Mouse (Mus musculus) thymus, postnatal 36 days (tissue): ENCODE measurements around the gene Ugt1a6a.
A peak's percentile ranks its signal among the peaks of the same experiment; 100 is the strongest.
"Not testable (repeated sequence)": the region's sequence is repeated elsewhere in the genome, so short reads cannot be mapped to it uniquely, and the experiment has no call there.

Experiments
- DNase-seq, 2 experiments: peaks; one replicate each; pipeline ENCODE4 v3.0.0; 2022; ENCODE audit warnings: mixed read lengths in 2 of 2

Gene Ugt1a6a

DNA sequence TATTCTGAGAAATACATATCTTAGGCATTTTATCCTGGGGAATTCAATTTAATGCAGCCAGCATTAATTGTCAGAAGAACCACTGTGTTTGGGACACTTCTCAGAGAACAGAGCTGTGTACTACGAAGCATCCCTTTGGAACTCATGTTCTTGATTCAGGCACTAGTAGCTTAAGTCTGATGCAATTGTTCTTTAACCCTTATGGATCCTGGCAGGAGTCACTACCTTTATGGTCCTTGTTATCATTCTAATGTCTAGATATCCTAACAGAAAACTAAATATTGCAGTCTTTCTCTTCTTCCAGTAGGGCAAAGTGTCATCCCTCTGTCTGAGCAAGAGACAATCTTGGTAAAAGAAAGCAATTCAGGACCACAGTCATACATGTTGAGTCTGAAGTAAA lies 78.5 kb downstream of the Ugt1a6a start:
- no peak for DNase-seq

DNA sequence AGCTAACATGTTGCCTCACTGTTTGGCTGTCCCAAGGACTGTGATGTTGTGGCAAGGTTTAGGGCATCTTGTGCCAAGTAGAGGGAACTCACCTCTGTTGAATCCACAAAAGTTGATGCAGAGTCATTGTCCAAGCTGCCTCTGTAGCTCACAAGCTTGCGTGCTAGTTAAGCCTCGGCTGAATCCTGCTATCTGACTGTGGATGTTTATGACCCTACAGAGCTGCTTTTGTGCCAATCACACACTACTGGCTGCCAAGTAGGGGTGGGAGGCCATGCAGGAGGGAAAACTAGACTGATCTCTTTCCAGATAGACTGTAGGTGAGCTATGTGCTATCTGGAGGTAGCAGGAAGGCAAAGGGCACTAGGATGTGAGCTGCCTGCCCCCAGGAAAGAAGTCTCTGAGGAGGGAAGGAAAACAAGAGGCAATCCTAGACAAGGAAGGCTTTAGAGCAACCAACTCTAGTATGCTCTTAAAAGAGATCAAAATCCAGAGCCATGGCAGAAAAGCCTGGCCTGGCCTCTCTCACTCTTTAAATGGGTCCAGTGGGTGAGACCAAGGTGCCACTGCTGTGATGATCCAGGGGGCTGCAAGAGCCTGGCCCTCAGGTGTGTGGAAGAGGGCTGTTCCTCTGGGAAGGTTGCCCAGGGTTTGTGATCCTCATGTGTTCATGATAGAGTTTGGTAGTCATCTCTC lies 79.3 kb downstream of the Ugt1a6a start:
- DNase-seq = peak in 1 of 2 experiments; percentile 5

DNA sequence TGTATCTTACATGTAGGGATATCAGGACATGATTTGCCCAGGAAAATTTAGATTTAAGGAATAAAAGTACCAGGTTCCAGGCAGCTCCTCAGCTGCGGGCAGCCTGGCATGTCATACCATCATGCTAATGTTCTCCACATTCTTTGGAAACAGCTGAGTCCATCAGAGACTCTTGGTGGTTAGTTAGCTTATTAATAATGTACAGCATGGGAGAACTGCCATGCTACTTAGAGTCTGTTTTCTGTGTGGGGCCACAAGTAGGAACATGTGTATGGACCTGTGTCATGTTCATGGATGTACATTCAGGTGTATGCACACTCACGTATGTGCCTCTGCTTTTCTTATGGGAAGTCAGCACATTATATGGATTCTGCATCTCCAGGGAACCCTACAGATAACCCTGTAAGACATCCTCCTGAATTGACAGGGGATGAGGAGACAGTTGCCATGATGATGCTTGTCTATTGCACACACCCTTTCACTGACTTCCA lies 79.9 kb downstream of the Ugt1a6a start:
- DNase-seq = no peak

DNA sequence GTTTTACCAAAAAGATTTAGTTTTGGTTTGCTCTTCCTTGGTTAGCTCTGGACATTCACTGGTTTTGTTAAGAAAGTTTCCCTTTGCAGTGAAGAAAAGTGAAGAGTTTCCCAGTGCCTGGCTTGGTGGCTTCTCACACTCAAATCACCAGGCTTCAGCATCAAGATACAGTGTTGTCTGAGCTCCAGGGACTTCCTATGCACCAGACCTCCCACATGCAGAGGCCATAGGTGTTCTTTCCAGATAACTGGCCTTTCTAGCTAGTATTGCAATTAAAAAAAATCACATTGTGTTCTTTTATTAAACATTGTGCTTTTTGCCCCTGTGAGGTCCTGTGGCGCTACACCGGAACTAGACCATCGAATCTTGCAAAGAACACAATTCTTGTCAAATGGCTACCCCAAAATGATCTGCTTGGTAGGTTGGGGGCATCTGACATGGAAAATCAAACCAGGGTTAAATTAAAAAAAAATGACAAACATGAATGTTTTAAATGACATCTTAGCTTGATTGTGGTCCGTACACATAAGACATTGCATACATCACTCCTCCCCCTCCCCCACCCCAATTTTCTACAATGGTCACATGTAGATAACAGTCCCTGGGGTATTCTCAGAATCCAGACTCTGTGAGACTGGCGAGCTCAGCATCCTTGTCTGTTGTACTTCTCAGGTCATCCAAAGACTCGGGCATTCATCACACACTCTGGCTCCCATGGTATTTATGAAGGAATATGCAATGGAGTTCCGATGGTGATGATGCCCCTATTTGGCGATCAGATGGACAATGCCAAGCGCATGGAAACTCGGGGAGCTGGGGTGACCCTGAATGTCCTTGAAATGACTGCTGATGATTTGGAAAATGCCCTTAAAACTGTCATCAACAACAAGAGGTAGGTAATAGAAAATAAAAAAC lies 81.1 kb downstream of the Ugt1a6a start:
- DNase-seq = no peak

DNA sequence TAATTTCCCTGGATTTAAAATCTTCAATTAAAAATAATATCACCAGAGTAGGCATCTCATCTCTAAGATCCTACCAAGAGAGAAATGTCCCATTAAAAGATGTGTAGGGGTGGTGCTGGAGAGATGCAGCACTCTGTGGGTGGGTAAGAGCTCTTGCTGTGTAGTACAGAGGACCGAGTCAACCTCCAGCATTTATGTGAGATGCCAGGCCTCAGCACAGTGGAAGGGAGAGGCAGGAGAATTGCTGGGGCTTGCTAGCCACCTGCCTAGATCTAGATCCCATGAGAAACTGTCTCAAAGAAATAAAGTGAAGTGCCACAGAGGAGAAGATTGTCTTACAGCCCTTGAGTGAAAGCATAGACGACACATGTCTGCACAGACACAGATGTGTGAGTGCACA lies 81.9 kb downstream of the Ugt1a6a start:
- no peak for DNase-seq

GRCm38 (mm10) chr1:88217144-88217543 lies 82.5 kb downstream of the Ugt1a6a start:
- peak in 1 of 2 experiments; percentile 15 for DNase-seq

DNA sequence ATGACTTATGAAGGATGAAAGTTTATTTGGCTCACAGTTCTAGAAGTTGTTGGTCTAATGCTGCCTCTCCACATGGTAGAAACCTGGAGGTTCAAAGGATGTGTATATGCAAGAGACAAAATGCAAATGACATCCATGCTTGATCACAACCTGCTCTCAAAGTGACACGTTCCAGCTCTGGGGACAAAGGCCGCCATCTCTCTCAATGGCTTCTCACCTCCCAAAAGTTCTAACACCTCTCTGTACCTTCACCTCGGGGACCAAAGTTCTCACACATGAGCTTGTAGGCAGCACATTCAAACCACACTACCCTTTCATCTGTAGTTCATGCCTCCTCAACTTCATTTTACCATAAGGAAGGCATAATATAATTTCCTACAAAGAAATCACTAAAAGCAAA lies 83.0 kb downstream of the Ugt1a6a start:
- DNase-seq = no peak

DNA sequence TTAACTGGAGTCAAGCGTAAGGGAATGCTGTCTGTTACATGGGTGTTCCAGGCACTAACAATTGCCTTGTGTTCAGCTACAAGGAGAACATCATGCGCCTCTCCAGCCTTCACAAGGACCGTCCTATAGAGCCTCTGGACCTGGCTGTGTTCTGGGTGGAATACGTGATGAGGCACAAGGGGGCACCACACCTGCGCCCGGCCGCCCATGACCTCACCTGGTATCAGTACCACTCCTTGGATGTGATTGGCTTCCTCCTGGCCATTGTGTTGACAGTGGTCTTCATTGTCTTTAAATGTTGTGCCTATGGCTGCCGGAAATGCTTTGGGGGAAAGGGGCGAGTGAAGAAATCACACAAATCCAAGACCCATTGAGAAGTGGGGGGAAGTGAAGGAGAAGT lies 83.4 kb downstream of the Ugt1a6a start:
- DNase-seq = peak in 1 of 2 experiments; percentile 12

- DNase-seq = no peak
These were observed 84.0 kb downstream of the Ugt1a6a start for GRCm38 (mm10) chr1:88218591-88218990.

DNA sequence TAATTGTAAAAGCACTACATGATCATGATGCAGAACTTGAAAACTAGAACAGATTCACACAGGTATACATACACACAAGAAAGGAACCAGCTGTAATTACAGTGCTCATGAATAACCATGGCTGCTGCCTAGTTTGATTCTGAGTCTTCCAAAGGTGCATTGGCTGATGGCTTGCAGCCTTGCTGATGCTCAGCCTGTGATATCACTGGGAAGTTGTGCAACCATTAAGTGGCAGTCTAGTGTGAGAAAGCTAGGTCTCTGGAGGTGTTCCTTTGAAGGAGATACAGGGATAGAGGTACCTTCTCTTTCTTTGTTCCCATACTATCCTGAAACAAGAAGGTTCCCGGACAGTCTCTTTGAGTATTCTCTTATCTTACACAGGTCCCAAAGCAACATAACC lies 84.4 kb downstream of the Ugt1a6a start:
- DNase-seq = no peak

- no peak for DNase-seq
These were observed 85.7 kb downstream of the Ugt1a6a start for GRCm38 (mm10) chr1:88220336-88220735.

GRCm38 (mm10) chr1:88222216-88222615 lies 87.6 kb downstream of the Ugt1a6a start:
- no peak for DNase-seq

DNA sequence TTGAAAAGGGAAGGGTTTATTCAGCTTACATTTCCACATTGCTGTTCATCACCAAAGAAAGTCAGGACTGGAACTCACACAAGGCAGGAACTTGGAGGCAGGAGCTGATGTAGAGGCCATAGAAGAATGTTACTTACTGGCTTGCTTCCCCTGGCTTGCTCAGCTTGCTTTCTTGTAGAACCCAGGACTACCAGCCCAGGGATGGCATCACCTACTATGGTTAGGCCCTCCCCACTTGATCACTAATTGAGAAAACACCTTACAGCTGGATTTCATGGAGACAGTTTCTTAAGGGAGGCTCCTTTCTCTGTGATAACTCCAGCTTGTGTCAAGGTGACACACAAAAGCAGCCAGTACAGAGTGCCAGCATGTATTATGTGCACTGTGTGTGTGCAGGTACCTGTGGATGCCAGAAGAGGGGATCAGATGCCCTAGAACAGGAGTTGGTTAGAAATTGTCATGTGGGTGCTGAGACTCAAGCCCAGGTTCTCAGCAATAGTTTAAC lies 88.5 kb downstream of the Ugt1a6a start:
- DNase-seq = not testable (repeated sequence)

DNA sequence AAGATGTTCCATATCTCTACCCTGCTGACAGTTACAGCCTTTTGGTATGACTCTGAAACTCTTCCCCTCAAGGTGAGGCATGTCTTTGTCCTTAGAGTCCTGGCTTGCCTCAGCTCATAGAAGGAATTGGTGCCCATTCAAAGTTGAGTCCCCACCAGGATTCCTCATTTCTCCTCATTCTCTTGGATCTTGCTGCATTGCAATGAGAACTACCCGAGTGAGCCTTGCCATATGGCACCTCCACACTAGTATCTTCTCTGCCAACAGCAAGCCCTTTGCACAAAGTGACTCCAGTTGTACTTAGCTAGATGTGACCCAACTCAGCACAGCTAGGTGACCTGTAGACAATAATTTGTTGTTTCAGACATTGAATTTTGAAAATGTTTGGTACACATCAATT lies 89.0 kb downstream of the Ugt1a6a start:
- DNase-seq = no peak

DNA sequence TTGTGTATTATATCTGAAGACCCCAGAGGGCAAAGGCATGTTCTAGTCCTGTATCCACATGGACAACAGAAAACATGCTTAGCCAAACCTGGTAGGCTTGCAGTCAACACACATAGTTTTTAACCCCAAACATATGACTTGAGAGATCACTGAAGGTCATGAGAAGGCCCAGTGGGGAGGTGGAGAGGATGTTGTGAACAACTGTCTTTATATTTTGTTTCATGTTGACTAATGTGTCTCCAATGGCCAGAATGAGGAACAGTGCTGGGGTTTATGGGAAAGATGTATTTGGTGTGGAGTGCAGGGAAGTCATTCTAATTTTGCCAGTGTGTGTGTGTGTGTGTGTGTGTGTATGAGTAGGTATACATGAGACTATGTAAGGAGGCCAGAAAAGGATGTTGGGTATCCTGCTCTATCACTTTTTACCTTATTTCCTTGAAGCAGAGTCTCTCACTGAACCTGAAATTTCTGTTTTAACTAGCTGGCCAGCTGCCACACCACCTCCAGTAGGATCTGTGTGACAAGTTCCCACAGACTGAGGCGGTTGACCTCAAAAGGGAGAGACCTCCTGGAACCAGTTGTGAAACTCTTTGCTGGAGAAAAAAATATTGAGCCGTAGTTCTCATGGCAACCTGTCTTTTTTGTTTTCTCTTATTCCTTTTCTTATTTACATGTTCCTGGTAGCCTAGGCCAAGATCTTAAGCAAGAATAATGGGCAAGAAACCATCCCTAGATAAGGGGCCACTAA lies 89.6 kb downstream of the Ugt1a6a start:
- DNase-seq = no peak

GRCm38 (mm10) chr1:88225301-88225700 lies 90.7 kb downstream of the Ugt1a6a start:
- not testable (repeated sequence) for DNase-seq

- DNase-seq = no peak
These were observed 91.1 kb downstream of the Ugt1a6a start for GRCm38 (mm10) chr1:88225741-88226140.

DNA sequence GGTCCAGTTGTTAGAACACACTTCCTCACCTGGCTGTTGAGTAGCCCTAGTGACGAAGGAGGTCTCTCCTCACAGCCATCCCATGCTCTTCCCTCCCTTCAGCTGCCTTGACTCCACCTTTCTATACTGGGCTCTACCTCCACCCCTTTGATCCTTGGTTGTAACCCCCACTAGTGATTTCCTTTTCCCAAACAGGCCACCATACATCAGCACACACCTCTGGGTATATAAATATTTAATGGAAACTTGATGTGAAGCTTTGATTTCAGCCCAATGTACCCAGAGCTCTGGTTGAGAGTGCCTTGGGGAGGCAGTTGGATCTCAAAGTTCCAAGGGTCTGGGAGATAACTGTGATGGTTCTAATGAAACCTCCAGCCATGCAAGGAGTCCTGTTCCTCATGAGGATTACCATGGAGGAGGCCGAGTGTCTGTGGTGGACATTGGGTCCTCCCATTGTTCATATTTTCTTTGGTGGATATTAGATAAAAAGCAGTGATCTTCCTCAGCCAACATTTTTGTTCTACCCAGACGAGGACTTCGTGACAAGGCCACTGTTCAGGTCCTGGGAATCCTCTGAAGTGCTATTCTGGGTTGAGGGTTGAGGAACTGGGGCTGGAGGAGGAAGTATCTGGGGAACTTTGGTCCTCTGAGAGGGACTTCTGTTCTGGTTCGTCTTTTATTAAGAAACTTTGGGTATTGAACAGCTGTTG lies 92.2 kb downstream of the Ugt1a6a start, which contains the start of gene Mroh2a:
TSS of gene Mroh2a (plus strand) at position 317 of the 710 bp plus-strand sequence.
- DNase-seq = peak in 1 of 2 experiments; percentile 2

DNA sequence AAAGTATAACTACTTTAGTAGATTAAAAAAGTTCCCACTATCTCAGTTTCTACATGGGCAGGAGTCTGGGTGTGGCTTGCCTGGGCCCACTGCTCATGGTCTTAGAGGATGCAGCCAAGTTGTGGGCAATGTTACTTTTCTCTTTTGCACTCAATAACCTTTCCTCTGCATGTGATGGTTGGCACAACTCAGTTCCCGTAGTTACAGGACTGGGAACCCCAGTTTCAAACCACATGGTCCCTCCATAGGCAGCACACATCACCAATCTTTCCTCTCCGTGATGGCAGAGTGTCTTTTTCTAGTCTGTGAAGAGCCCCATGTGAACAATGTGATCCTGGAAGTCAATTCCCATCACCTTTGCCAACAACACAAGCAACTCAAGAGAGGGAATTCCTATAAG lies 92.9 kb downstream of the Ugt1a6a start:
- DNase-seq = peak in 1 of 2 experiments; percentile 3

- peak; percentile 6 to 12 for DNase-seq
These were observed 93.5 kb downstream of the Ugt1a6a start for GRCm38 (mm10) chr1:88228121-88228520.

DNA sequence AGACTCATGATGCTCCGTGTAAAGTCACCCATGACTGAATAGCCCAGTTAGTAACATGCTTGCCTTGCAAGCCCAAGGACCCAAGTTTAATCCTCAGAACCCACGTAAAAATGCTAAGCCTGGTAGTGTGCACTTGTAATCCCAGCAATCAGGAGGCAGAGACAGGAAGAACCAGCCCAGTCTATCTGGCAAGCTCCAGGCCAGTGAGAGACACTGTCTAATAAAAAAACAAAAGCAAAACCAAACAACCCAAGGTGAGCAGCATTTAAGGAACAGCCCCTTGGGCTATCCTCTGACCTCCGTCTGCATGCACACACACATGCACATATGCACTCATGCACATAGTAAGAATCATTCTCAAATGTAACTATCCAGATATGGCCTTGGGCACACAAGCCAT lies 95.0 kb downstream of the Ugt1a6a start:
- peak in 1 of 2 experiments; percentile 4 for DNase-seq

GRCm38 (mm10) chr1:88229986-88230385 lies 95.4 kb downstream of the Ugt1a6a start:
- DNase-seq = peak in 1 of 2 experiments; percentile 7
